Comparison of ENCODE assay signal across 7 mouse cellular contexts in genomic region chr4:49522576-49522975, GRCm38 (mm10). TPM values are rescaled to one million over a fixed set of nuclear protein-coding genes. Genes with fewer than 3 reads are reported as not detected.
DNase-seq lines count a peak whose midpoint lies in the region; ATAC-seq lines count a peak whose summit lies in the region.

No protein-coding gene starts in this region.

- ATAC-seq in forebrain, embryonic 16.5 days = no peak

- no peaks in the 10 kb centered on the region for H3K9me3 ChIP-seq in forebrain, embryonic 16.5 days (ENCODE audit: control insufficient read depth, low read length)
- H3K9me3 ChIP-seq in limb, embryonic 10.5 days (replicated peaks) = no peaks in the 10 kb centered on the region

- 50% methylated on average over 9 of the region's 9 CpGs for WGBS in forebrain, embryonic 16.5 days
- 90% methylated on average over 9 of the region's 9 CpGs for WGBS in limb, embryonic 10.5 days

- 0 out of 2 replicates have a peak overlapping the region, but pooled peaks have one; percentile 0 for H3K4me3 ChIP-seq in forebrain, embryonic 16.5 days (replicated peaks; ENCODE audit: low read length)
- peak overlapping the region; percentile 75; the same call in 1 of the 2 replicates for H3K4me3 ChIP-seq in limb, embryonic 10.5 days

- peaks cover 16% of the 10 kb centered on the region for H3K4me1 ChIP-seq in forebrain, embryonic 16.5 days (replicated peaks; ENCODE audit: control insufficient read depth, insufficient read depth, low read length)
- H3K4me1 ChIP-seq in limb, embryonic 10.5 days = peaks cover 17% of the 10 kb centered on the region

- H3K36me3 ChIP-seq in forebrain, embryonic 16.5 days (ENCODE audit: control insufficient read depth, insufficient read depth) = peaks cover 5% of the 10 kb centered on the region
- H3K36me3 ChIP-seq in limb, embryonic 10.5 days = peaks cover 48% of the 10 kb centered on the region

- no peak overlapping the region for H3K9ac ChIP-seq in forebrain, embryonic 16.5 days (replicated peaks; ENCODE audit: low read depth, low read length)

- no peaks in the 10 kb centered on the region for H3K27me3 ChIP-seq in forebrain, embryonic 16.5 days (replicated peaks; ENCODE audit: control insufficient read depth, insufficient read depth, low read length)
- H3K27me3 ChIP-seq in limb, embryonic 10.5 days (ENCODE audit: low read depth, poor library complexity, severe bottlenecking) = no peaks in the 10 kb centered on the region

- peak overlapping the region; percentile 78 for H3K4me2 ChIP-seq in forebrain, embryonic 16.5 days (ENCODE audit: low read length)

- peak; percentile 8 for DNase-seq in ovary, postnatal 36 days (ENCODE audit: low spot score)
- no peak for DNase-seq in ovary, postnatal 10 days (ENCODE audit: low spot score)
- peak; percentile 53 for DNase-seq in heart, postnatal 4 days
- no peak for DNase-seq in limb, embryonic 10.5 days (ENCODE audit: low spot score)
- no peak for DNase-seq in embryo, embryonic 9.5 days (ENCODE audit: extremely low spot score)
- DNase-seq in adrenal gland, postnatal 4 days (ENCODE audit: low spot score in 2 of 2) = no peak

- no peak overlapping the region for H3K27ac ChIP-seq in forebrain, embryonic 16.5 days (ENCODE audit: low read length)
- H3K27ac ChIP-seq in limb, embryonic 10.5 days = no peak overlapping the region

RNA-seq across cellular contexts. Expression of gene Zfp189, which starts 1.6 kb away (rescaled TPM):
- 14.9 and 15.8 TPM in 2 replicates for polyA plus RNA-seq in forebrain, embryonic 16.5 days (2015; fragmentation: Nextera tagmentation; extraction: Ambion mirVana)
- 1 to 10 TPM; 5.6 to 6.6 TPM for total RNA-seq in heart, postnatal 4 days (2021)
- polyA plus RNA-seq in limb, embryonic 10.5 days (2016; fragmentation: Nextera tagmentation; extraction: Ambion mirVana) = 8.8 and 11.3 TPM in 2 replicates
- total RNA-seq in adrenal gland, postnatal 4 days (2021) = 1 to 10 TPM; 8.9 to 9.4 TPM

RNA-seq across cellular contexts. Expression of gene Mrpl50, which starts 1.7 kb away (rescaled TPM):
- 79.0 and 83.5 TPM in 2 replicates for polyA plus RNA-seq in forebrain, embryonic 16.5 days (2015; fragmentation: Nextera tagmentation; extraction: Ambion mirVana)
- total RNA-seq in heart, postnatal 4 days (2021) = 10 to 100 TPM; 36.3 to 37.0 TPM
- polyA plus RNA-seq in limb, embryonic 10.5 days (2016; fragmentation: Nextera tagmentation; extraction: Ambion mirVana) = 79.6 and 86.6 TPM in 2 replicates
- 10 to 100 TPM; 47.8 to 48.6 TPM for total RNA-seq in adrenal gland, postnatal 4 days (2021)

RNA-seq across cellular contexts. Expression of gene Baat, which starts 16.2 kb away (rescaled TPM):
- 0.12 and 0.16 TPM in 2 replicates for polyA plus RNA-seq in forebrain, embryonic 16.5 days (2015; fragmentation: Nextera tagmentation; extraction: Ambion mirVana)
- total RNA-seq in heart, postnatal 4 days (2021) = under 1 TPM in 1 of 2 experiments, not detected in 1; 0.20 TPM
- 0.11 and 0.21 TPM in 2 replicates for polyA plus RNA-seq in limb, embryonic 10.5 days (2016; fragmentation: Nextera tagmentation; extraction: Ambion mirVana)
- 1 to 10 TPM in 1 of 2 experiments, under 1 TPM in 1; 0.50 to 2.0 TPM for total RNA-seq in adrenal gland, postnatal 4 days (2021)

RNA-seq across cellular contexts. Expression of gene Aldob, which starts 26.8 kb away (rescaled TPM):
- 0.14 and 0.35 TPM in 2 replicates for polyA plus RNA-seq in forebrain, embryonic 16.5 days (2015; fragmentation: Nextera tagmentation; extraction: Ambion mirVana)
- under 1 TPM; 0.17 to 0.20 TPM for total RNA-seq in heart, postnatal 4 days (2021)
- polyA plus RNA-seq in limb, embryonic 10.5 days (2016; fragmentation: Nextera tagmentation; extraction: Ambion mirVana) = not detected in 2 replicates
- 100 to 1,000 TPM; 112 to 217 TPM for total RNA-seq in adrenal gland, postnatal 4 days (2021)

RNA-seq across cellular contexts. Expression of gene Acnat1, which starts 48.9 kb away (rescaled TPM):
- polyA plus RNA-seq in forebrain, embryonic 16.5 days (2015; fragmentation: Nextera tagmentation; extraction: Ambion mirVana) = not detected in 2 replicates
- not detected for total RNA-seq in heart, postnatal 4 days (2021)
- polyA plus RNA-seq in limb, embryonic 10.5 days (2016; fragmentation: Nextera tagmentation; extraction: Ambion mirVana) = 0.10 TPM in 1 of 2 replicates, not detected in the other
- 1 to 10 TPM; 3.8 to 5.8 TPM for total RNA-seq in adrenal gland, postnatal 4 days (2021)

Comparison
In these comparisons a context has a peak if more than half of its experiments do, and no peak if none do; other contexts are left out.
1. DNase-seq: peak in ovary, postnatal 36 days (single experiment) and heart, postnatal 4 days (single experiment); none in ovary, postnatal 10 days (single experiment), limb, embryonic 10.5 days (single experiment), embryo, embryonic 9.5 days (single experiment) and adrenal gland, postnatal 4 days (0 of 2).